Mouse (Mus musculus) kidney, adult 18-20 months (tissue): ENCODE measurements at regions not wholly inside any gene's neighbourhood (a gene's known extent, or its start where the extent isn't known, plus 50 kb on each side); places are given as distances from the start of the nearest gene placed in this dataset.

Experiments
- DNase-seq: peaks from one replicate; pipeline ENCODE4 v3.0.0; 2021

DNA sequence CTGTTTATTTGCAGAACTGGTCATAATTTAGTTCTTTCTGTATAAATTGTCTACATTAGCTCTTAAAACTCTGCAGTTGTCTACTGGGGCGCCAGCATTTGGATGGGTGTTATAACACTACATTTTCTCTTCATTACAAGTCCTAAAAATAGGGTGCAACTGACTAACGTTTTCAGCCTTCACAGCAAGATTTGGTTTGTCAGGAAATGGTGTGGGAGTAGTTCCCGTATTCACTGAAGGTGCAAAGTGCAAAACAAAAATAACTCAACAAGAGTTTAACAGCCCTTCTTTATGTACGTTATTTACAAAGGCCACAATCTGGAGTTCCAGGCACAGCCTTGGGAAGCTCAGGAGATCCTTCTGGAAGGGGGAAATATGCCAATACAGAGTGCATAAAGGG is 642.7 kb downstream of the Car8 start:
- no peak for DNase-seq

DNA sequence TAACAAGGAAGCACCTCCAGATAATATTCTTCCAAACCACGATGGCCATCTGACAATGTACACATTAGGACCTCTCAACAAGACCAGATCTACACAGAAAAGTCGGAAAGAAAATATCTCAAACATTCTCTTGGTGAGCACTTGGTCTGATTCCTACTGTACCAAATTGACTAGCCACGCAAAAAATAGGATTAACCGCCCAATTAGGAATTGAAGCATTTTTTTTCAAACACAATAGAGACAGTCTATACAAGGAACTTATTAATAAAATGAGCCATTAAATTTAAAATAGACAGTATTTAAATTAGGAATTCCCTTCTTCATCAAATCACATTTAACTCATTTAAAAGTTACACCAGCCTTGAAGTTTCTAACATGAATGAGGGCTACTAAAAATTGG is 655.0 kb downstream of the Car8 start:
- no peak for DNase-seq

DNA sequence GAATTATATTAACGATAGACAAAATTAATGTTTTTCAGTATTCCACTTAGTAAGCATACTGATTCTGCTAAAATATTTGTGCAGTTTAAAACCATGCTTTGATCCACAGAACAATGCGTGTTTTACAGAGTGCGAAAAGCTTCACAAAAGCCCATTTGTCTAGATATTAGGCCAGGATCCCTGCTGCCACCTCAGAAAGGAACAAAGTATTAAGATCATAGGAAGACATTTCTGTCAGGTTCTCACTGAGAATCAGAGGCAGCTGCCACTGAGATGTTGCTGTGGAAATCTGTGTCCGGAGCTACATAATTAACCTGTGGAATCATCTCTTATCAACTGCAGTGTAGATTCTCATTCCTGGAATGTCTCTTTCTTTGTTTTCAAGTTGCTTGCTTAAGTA is 656.9 kb downstream of the Car8 start:
- no peak for DNase-seq

DNA sequence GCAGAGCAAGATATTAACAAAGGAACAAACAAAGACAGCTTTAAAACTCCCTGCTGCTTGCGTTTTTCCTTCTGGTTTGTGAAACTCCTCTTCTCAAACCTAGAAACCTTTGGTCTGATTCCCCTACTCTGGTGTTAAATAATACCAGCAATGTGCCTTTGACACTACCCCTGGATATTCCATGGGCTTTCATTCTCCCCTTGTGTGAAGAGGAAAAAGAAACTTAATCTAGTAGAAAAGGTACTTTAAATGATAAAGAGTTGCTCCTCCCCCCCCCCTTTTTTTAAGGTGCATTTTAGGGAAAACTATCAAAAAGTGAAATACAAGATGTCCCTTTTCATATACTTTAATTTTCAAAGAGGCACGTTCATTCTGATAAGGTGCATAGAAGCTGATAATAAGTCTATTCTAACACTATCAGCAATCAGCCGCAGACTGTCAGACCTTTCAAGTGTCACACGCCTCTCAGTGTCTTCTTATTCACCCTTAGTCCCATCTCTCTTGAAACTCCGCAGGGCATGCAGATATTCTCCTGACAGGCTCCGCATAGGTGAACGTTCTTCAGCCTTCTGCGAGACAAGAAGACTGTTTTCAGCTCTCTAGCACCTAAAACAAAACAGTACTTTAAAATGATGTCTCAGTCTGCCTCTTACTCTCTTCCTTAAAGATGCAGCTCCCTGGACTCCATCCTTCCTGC is 657.5 kb downstream of the Car8 start:
- DNase-seq: no peak

DNA sequence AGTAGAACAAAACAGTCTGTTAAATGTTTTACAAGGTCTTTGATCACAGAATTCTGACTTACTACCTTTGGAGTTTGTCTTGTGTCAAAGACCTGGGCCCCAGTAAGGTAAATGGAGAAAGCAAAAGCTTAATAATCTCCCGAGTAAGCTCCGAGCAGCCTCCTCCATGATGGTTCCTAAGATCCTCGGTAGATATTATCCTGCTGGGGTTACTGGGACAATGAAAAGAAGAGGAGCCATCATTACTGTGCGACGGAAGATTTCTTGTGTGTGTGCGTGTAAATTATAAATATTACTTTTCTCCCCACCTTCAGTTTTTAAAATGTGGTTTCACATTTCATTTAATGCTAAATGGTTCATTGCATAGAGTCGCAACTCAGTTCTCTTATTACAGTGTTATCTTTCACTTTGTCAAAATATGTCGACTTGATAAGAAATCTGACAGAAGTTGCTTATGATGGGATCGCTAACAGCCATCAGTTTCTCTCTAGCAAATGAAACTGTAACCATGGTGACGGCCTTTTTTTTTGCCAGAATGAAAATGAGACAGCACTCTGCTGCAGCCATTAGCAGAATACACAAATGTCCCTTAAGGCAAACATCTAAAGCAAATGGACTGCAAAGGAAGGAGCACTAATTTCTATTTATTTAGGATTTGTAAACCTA is 658.2 kb downstream of the Car8 start:
- no peak for DNase-seq

DNA sequence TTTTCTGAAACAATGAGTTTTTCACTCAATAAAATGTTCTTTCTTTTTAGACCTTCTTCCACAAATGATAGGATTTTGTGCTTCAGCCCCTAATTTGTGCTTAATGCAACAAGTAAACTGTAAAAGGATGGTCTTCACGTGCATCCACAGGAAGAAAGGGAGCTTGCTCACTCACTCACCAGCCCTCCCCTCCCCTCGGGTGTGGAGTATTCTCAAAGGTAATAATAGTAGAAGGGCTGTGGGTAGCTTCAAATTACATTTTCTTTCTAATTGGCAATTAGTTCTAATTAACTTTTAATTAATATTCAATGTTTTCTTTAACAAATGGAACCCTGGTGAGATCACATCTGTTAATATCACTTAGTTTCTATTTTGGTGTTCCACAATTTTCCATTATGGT is 664.8 kb downstream of the Car8 start:
- no peak for DNase-seq

DNA sequence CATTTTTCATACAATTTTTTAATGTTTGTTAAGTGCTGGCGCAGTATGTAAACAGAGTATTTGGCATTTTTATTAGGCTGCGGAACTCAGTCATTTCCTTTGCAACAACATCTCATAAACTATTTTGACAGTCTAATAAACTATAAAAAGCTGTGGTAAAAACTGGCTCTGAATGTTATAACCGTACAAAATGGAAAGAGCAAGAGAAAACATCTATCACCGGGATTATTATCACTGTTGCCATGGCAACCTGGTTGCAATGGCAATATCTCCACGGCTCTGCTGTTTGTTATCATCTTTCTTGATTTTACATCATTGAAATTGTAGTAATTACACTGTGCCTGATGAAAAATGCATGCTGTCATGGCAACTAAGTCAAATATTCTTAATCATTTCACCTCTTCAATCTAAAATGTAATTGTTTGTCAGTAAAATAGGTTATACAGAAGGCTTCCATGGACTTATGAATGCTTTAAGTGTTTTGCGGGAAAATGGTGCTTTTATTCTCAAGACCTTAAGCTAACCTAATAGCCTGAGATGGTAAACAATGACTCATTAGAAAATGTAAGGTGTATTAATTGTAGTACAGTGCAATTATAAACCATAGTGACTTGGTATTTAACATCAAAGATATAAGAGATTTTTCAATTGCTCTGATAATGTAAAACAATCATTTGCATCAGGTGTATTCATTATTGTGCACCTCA is 671.0 kb downstream of the Car8 start:
- no peak for DNase-seq

DNA sequence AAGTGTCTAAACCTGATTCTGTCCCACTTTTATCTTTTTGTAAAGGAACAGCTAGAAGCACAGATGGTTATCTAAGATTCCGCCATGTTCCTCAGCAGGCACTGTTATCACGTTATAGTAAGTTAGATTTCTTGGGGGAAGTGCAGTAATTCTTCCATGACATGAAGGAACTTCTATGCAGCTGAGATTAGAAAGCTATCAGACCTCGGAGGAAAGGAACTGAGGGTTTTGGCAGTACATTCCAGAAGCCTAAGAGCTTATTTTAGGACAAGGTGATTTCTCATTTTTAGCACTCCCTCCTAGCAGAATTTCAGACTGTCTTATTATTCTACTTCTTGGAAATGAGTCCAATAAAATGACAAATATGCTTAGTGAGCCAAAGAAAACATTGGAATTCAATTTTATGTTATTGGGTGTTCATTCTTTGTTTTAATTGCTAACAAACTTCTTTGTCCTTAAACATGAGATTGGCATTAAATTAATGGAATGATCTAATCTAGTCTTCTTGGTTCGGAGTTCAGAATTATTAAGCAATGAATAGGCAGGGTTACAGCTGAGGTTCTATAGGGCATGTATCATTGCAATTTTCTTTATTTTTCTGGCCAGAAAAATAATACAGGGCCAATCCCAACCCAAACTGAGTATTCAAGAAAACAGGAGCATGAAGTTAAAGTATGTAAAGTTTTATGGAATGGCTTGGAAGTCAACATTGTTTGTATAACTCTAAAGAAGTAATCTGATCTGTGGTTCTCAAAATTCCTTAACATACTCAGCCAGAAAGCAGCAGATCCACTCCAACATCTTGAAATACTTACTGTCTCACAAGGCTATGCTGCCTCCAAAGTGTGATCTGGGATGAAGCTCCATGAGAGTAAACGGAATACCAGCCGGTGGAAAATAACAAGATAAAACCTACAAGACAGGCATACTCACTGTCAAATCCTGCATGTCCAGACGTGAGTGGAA is 678.7 kb downstream of the Car8 start:
- no peak for DNase-seq

DNA sequence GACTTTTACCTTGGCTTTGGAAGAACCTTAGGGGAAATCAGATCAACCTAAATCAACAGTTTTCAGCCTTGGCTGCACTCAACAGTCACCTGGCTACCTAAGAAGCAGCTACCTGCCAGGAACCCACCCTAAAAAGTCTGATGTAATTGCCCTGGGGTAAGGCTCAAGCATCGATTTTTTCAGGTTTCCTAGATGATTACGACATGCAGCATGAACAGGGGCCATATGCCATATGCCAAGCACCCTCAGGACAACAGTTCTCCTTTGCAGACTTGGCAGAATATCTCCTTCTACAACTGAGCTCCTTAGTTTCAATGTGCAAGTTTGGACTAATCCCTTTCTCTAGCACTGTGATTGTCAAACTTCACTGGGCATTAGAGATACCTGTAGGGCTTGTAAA is 680.1 kb downstream of the Car8 start:
- DNase-seq: no peak

DNA sequence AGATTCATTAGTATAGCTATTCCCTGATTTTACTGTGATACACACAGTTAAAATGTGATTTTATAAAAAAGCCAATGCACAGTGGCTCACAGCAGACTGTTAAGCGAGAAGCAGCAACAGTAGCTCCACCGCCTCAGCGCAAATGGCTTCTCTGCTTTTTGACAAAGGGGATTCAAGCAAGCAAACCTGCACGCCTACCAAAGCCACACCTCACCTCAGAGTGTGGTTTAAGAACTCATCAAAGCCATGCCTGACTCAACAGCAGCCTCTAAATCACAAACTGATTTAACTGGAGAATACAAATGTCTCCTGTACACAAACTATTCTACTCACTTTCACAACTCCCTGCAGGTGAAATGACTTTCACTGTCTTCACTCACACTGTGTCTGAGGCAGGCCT is 704.5 kb downstream of the Car8 start:
- no peak for DNase-seq

DNA sequence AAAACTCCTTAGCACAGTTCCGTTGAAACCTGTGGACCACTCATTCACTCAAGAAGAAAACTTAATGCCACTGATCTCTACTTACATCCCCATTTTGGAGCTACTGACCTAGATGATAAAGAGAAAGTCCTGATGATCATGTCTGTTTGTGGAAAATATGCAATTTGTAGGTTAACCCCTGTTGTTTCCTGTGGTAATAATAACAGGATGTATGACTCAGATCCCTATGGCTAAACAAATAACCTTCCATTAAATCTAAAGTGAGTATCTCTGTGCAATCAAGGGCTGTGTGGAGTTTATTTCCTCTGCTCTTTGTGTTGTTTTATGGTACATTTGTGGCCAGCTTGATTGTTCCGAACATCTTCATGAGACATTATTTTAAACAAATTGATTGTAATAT is 711.1 kb downstream of the Car8 start:
- DNase-seq: no peak

DNA sequence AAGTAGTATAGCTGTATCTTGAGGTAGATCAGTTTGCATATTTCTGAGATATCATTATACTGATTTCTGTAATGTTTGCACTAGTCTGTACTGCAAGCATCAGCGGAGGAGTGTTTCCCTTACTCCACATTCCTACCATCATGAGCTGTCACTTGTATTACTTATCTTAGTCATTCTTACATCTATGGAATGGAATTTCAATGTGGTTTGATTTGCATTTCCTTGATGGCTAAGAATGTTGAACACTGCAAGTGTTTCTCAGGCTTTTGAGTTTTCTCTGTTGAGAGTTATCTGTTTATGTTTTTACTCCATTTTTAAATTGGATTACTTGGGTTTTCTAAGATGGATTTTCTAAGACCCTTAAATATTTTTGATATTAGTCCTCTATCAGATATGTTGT is 725.8 kb downstream of the Car8 start:
- no peak for DNase-seq

DNA sequence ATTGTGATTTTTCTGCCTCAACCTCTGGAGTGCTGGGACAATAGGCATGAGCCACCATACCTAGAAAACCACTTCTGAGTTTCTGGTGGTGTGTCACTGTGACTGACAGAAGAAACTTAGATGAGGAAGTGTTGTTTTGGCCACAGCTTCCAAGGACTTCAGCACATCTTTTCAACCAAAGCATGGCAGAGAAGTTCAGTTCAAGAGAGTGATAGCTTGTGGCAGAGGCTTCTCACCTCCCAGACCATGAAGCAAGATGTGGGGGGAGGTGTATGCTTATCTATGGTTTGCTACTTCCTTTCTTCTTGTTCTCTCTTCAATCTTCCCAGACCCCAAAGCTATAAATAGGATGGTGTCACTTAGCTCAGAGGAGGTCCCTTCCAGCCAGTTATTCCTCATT is 753.3 kb downstream of the Car8 start:
- no peak for DNase-seq

DNA sequence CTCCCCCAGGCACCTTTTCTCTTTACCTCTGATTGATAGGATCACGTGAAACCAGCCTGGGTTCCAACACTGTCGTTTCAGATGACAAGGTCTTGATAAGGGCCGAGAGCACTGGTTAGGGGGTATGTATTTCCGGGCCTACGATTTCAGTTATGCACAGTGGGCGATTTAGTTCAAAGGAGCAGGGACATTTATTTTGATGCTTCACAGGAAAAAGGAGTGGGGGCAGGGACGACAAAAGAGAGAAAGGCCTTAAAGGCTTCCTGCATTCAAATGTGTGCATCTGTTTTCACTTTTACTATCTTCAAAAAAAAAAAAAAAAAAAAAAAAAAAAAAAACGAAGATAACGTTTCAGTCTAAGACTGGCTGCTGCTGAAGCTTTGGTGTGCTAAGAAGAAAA is 783.7 kb downstream of the Car8 start:
- no peak for DNase-seq

DNA sequence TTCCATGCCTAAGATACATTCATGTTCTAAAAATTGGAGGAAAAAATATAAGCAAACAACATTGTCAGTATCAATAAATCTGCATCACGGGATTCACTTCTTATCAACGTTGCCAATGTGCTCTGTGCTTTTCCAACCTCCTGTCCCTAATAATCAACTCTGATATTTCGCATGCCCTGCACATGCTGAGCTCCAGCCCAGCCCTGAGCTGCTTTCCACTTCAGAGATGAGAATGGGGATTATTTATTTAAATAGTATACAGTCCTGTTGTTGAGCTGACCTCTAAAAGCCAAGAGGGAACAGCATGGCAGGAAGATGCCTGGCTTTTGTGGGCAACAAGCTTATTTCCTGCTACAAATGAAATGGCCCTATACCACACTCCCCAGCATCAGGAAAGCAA is 786.2 kb downstream of the Car8 start:
- no peak for DNase-seq

DNA sequence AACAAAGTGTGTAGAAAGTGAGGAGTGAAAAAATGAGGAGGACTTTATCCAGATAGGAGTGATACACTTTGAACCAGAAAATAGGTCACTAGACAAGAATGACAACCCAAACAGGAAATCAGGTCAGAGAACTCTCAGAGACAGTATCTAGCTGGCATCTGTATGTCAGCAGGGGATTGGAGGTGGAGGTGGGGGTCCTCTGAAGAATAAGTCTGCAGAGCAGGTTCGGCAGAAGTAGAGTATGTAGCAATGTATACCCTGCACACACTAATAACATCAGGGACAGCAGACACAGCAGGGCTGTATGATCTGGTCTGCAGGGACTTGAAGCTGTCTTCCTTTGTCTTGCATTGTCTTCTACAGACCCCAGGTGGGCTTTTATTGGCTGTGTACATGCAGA is 787.9 kb downstream of the Car8 start:
- no peak for DNase-seq

DNA sequence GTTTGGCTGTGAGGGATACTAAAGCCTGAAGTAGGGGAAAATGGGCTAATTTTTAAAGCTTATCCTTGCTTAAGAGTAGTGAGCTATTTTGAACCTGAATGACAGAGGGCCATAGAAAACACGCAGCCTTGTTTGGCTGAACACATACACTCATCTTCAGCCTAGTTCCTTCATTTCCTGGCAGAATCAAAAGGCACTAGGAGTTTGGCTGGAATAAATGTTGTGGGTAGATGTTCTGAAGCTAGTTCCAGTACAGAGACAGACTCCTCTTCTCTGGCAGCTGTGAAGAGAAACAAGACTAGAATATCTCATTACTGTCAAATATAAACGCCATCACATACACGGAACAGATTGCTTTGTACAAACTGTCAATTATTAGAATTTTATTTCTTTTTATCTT is 809.5 kb downstream of the Car8 start:
- no peak for DNase-seq

DNA sequence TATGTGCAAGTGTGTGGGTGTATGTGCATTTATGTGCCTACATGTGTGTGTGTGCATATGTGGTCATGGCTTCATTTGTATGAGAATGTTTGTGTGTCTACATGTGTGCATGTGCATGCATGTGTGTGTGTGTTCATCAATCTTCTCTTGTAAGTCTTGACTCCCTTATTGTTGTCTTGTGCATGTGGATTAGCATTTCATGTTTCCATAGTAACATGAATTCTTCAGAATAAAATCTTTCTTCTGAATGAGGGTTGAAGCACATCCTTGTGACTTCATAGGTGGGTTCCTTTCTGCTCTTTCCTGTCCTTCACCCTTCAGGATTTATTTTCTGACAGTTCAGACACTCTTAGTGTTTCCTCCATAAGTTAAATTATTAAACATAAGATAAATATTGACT is 814.8 kb downstream of the Car8 start:
- no peak for DNase-seq

DNA sequence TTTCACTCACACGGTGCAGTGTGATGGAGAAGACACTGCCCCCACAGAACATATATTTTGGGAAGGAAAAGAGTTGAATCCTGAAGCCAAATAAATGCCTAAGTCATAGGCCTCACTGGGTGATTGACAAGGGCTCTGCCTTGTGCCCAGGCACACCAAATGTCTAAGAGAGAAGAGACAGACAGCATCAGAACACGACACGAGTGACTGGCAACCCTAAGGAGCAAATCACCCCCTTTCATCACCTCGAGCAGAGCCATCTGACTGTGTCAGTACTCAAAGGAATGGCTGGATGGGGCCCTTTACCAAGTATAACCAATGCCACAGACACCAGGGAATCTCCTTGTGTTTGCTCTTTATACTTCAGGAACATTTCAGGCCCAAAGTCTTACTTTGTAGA is 815.6 kb downstream of the Car8 start:
- DNase-seq: no peak

DNA sequence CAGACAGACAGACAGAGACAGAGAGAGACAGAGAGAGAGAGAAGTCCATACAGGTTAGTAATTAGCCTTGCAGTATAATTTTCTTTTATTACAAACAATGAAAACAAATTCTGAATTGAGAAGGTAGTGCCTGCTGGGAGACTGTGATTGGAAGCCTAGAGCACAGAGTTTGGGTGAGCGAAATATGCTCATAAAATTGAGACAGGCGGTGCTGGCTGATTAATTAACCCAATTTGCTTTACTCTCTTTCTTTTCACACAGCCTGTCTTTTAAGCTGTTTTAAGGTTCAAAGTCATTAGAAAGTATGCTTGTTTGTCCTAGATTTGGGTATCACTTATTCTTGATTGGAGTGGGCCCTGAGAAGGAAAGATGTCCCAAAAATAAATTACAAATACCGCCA is 816.1 kb downstream of the Car8 start:
- no peak for DNase-seq

DNA sequence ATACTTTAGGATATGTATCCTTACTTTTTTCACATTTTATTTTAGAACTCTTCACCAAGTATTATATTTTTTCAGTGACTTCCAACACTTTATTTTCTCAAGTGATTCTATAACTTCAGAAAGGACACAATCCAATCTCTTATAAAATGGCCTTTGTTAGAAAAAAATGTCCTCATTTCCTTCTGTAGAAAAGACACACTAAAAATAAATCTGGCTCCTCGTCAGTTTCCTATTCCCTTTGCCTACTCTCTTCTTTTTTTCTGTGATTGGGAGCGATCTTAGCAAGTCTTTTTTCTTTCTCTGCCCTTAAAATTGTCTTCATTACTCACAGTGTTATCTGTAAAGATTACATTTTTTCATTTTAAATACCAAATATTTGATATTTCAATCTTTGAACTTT is 824.5 kb downstream of the Car8 start:
- DNase-seq: no peak

DNA sequence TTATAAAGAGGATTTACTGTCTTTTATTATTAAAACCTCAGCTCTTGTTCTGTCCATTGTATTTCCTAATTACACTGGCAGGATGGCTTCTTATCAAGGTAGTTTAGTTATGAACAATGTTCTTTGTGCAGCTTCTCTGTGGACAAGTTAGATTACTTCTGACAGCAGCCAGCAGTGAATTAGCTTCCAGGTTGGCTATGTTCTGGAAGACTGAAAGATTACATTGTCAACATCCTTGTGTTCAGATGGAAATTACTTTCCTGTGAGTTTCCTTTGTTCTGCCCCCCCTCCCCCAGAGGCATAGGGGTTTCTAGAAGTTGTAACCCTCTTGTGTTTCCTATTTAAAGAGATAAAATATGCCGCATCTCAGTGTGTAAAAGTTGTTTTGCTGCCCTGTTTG is 846.1 kb downstream of the Car8 start:
- no peak for DNase-seq

DNA sequence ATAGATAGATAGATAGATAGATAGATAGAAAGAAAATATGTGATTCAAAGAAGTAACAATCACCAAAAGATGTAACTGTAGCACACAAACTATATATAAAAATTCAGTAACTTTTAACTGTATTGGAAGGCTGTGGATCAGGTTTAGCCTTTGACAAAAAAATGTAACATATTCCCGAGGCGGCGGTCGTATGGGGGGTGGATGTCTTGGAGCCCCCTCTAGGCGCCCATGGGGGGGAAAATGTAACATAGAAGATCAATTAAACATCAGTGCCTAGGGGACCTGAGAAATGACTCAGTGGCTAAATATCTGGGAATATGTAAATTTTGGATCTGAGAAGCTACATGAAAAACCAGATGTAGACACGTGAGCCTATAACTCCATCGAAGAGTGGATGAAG is 847.2 kb downstream of the Car8 start:
- DNase-seq: no peak
